Mouse (Mus musculus) forebrain, embryonic 15.5 days (tissue): Measurements from ENCODE around the gene Mfsd2a. TPM values are rescaled to one million over a fixed set of nuclear protein-coding genes. Genes with fewer than 3 reads are reported as not detected.

Experiments
- ATAC-seq: fragments of 200-750 bp; cut with Nextera tagmentation; replicated peaks from 2 replicates; pipeline ENCODE4 v1.8.0; 2017; ENCODE audit warnings: mild to moderate bottlenecking, moderate TSS enrichment, moderate library complexity
- H3K27ac ChIP-seq: fragments of 300-500 bp; sonication (generic); replicated peaks from 2 replicates; pipeline ENCODE4 v1.5.1; 2015; ENCODE audit warnings: mild to moderate bottlenecking, inconsistent platforms
- H3K27me3 ChIP-seq: fragments of 300-500 bp; sonication (generic); 2 replicates; pipeline ENCODE4 v1.6.1; 2015; ENCODE audit warnings: inconsistent platforms
- H3K36me3 ChIP-seq: fragments of 300-500 bp; sonication (generic); 2 replicates; pipeline ENCODE4 v1.6.1; 2015; ENCODE audit warnings: mild to moderate bottlenecking, inconsistent platforms
- H3K4me1 ChIP-seq: fragments of 300-500 bp; sonication (generic); 2 replicates; pipeline ENCODE4 v1.6.1; 2015; ENCODE audit warnings: inconsistent platforms
- H3K4me2 ChIP-seq: fragments of 300-500 bp; sonication (generic); replicated peaks from 2 replicates; pipeline ENCODE4 v1.6.1; 2015; ENCODE audit warnings: mild to moderate bottlenecking, inconsistent platforms
- H3K4me3 ChIP-seq: fragments of 300-500 bp; sonication (generic); 2 replicates; pipeline ENCODE4 v1.5.1; 2015; ENCODE audit warnings: mild to moderate bottlenecking, inconsistent platforms
- H3K9ac ChIP-seq: fragments of 300-500 bp; sonication (generic); replicated peaks from 2 replicates; pipeline ENCODE4 v1.6.1; 2015; ENCODE audit warnings: mild to moderate bottlenecking, inconsistent platforms
- H3K9me3 ChIP-seq: fragments of 300-500 bp; sonication (generic); 2 replicates; pipeline ENCODE4 v1.6.1; 2016; ENCODE audit warnings: inconsistent platforms
- WGBS: fragments of 180-500 bp; shearing (Covaris S2); methylation state at CpG from one replicate; pipeline ENCODE4 v1.1.7; 2015; ENCODE audit warnings: mixed read lengths; 5-methylcytosine and 5-hydroxymethylcytosine counted together
- polyA plus RNA-seq: library from polyadenylated mRNA; unstranded; fragments of >200 nt; fragmentation: Nextera tagmentation; extraction: Ambion mirVana; gene quantifications from 2 replicates; pipeline ENCODE4 v1.2.1, GENCODE M21; 2015

Mfsd2a gene
- polyA plus RNA-seq, 1 experiment from 2014 or later: 33.4 TPM

- Histone ChIP-seq H3K4me3 (peak overlapping the region; percentile 25), H3K36me3 (0 out of 2 replicates have a peak, but pooled peaks cover 2% of the 10 kb centered on the region), H3K9me3 (no peaks in the 10 kb centered on the region), H3K27me3 (no peaks in the 10 kb centered on the region), H3K4me2 (peak overlapping the region; percentile 45), H3K4me1 (peaks cover 37% of the 10 kb centered on the region), H3K27ac (peak overlapping the region; percentile 85), H3K9ac (peak overlapping the region; percentile 39)
- no peak; the same call in 1 of the 2 replicates for ATAC-seq
- 55% methylated on average over 5 of the region's 5 CpGs for WGBS
These were observed 6.1 kb downstream of the Mfsd2a start for GRCm38 (mm10) chr4:122954680-122955411.

GRCm38 (mm10) chr4:122949096-122949495, 11.9 kb downstream of the Mfsd2a start:
- no peaks in the 10 kb centered on the region for H3K9me3 ChIP-seq
- no peak overlapping the region for H3K4me3 ChIP-seq
- H3K9ac ChIP-seq: no peak overlapping the region
- WGBS: 89% methylated on average over 8 of the region's 8 CpGs
- H3K36me3 ChIP-seq: peaks cover 5% of the 10 kb centered on the region; the same call in 1 of the 2 replicates
- no peaks in the 10 kb centered on the region for H3K4me1 ChIP-seq
- H3K27ac ChIP-seq: no peak overlapping the region
- ATAC-seq: no peak
- no peak overlapping the region for H3K4me2 ChIP-seq
- no peaks in the 10 kb centered on the region for H3K27me3 ChIP-seq

- no peak overlapping the region for H3K4me3 ChIP-seq
- peaks cover 5% of the 10 kb centered on the region; the same call in 1 of the 2 replicates for H3K36me3 ChIP-seq
- 89% methylated on average over 3 of the region's 3 CpGs for WGBS
- no peaks in the 10 kb centered on the region for H3K4me1 ChIP-seq
- no peak for ATAC-seq
- H3K9me3 ChIP-seq: no peaks in the 10 kb centered on the region
- no peak overlapping the region for H3K4me2 ChIP-seq
- no peak overlapping the region for H3K27ac ChIP-seq
- no peaks in the 10 kb centered on the region for H3K27me3 ChIP-seq
- H3K9ac ChIP-seq: no peak overlapping the region
These were observed 13.8 kb downstream of the Mfsd2a start for GRCm38 (mm10) chr4:122947223-122947622.

- Histone ChIP-seq H3K4me3 (no peak overlapping the region), H3K27me3 (no peaks in the 10 kb centered on the region), H3K27ac (no peak overlapping the region), H3K4me1 (no peaks in the 10 kb centered on the region), H3K9me3 (no peaks in the 10 kb centered on the region), H3K9ac (no peak overlapping the region), H3K36me3 (peaks cover 4% of the 10 kb centered on the region; the same call in 1 of the 2 replicates), H3K4me2 (no peak overlapping the region)
- WGBS: 26% methylated on average over 4 of the region's 4 CpGs
- no peak for ATAC-seq
These were observed 16.6 kb downstream of the Mfsd2a start for GRCm38 (mm10) chr4:122944408-122944807.

GRCm38 (mm10) chr4:122939048-122939796, 21.8 kb downstream of the Mfsd2a start:
- no peaks in the 10 kb centered on the region for H3K36me3 ChIP-seq

GRCm38 (mm10) chr4:122937489-122937888, 23.5 kb downstream of the Mfsd2a start:
- 83% methylated on average over 3 of the region's 3 CpGs for WGBS

More at GRCm38 (mm10) chr4:122939048-122939796, 21.8 kb downstream of the Mfsd2a start:
- no peak overlapping the region for H3K4me2 ChIP-seq
- H3K27me3 ChIP-seq: no peaks in the 10 kb centered on the region
- no peak overlapping the region for H3K9ac ChIP-seq
- H3K4me3 ChIP-seq: no peak overlapping the region
- no peaks in the 10 kb centered on the region for H3K9me3 ChIP-seq
- no peak for ATAC-seq
- WGBS: 87% methylated on average over 2 of the region's 2 CpGs
- no peaks in the 10 kb centered on the region for H3K4me1 ChIP-seq
- H3K27ac ChIP-seq: no peak overlapping the region

GRCm38 (mm10) chr4:122935466-122936099, 25.4 kb downstream of the Mfsd2a start:
- H3K36me3 ChIP-seq: no peaks in the 10 kb centered on the region
- WGBS: 89% methylated on average over 9 of the region's 9 CpGs

More at GRCm38 (mm10) chr4:122937489-122937888, 23.5 kb downstream of the Mfsd2a start:
- no peak overlapping the region for H3K27ac ChIP-seq
- no peaks in the 10 kb centered on the region for H3K9me3 ChIP-seq
- H3K9ac ChIP-seq: no peak overlapping the region
- no peaks in the 10 kb centered on the region for H3K36me3 ChIP-seq
- ATAC-seq: no peak
- H3K27me3 ChIP-seq: no peaks in the 10 kb centered on the region
- no peak overlapping the region for H3K4me3 ChIP-seq
- H3K4me1 ChIP-seq: no peaks in the 10 kb centered on the region
- H3K4me2 ChIP-seq: no peak overlapping the region

GRCm38 (mm10) chr4:122933857-122934256, 27.1 kb downstream of the Mfsd2a start:
- Histone ChIP-seq H3K27ac (no peak overlapping the region), H3K9ac (no peak overlapping the region), H3K4me2 (no peak overlapping the region), H3K27me3 (no peaks in the 10 kb centered on the region), H3K4me1 (no peaks in the 10 kb centered on the region), H3K9me3 (no peaks in the 10 kb centered on the region), H3K4me3 (no peak overlapping the region), H3K36me3 (no peaks in the 10 kb centered on the region)
- 73% methylated on average over 3 of the region's 3 CpGs for WGBS
- ATAC-seq: no peak

More at GRCm38 (mm10) chr4:122935466-122936099, 25.4 kb downstream of the Mfsd2a start:
- Histone ChIP-seq H3K4me1 (no peaks in the 10 kb centered on the region), H3K27me3 (no peaks in the 10 kb centered on the region), H3K4me2 (no peak overlapping the region), H3K9me3 (no peaks in the 10 kb centered on the region), H3K9ac (no peak overlapping the region), H3K4me3 (no peak overlapping the region), H3K27ac (no peak overlapping the region)
- ATAC-seq: no peak

GRCm38 (mm10) chr4:122933051-122933591, 27.9 kb downstream of the Mfsd2a start:
- Histone ChIP-seq H3K9ac (no peak overlapping the region), H3K27me3 (no peaks in the 10 kb centered on the region), H3K4me3 (no peak overlapping the region), H3K4me2 (no peak overlapping the region), H3K4me1 (no peaks in the 10 kb centered on the region), H3K27ac (no peak overlapping the region), H3K9me3 (no peaks in the 10 kb centered on the region), H3K36me3 (no peaks in the 10 kb centered on the region)
- WGBS: 73% methylated on average over 3 of the region's 3 CpGs
- ATAC-seq: no peak

GRCm38 (mm10) chr4:122932239-122932978, 28.6 kb downstream of the Mfsd2a start:
- no peaks in the 10 kb centered on the region for H3K4me1 ChIP-seq
- H3K4me2 ChIP-seq: no peak overlapping the region
- WGBS: 78% methylated on average over 8 of the region's 8 CpGs
- no peaks in the 10 kb centered on the region for H3K9me3 ChIP-seq
- no peak overlapping the region for H3K9ac ChIP-seq
- no peaks in the 10 kb centered on the region for H3K27me3 ChIP-seq
- H3K27ac ChIP-seq: no peak overlapping the region
- H3K4me3 ChIP-seq: no peak overlapping the region
- no peak for ATAC-seq
- no peaks in the 10 kb centered on the region for H3K36me3 ChIP-seq

- no peak overlapping the region for H3K9ac ChIP-seq
- no peaks in the 10 kb centered on the region for H3K4me1 ChIP-seq
- no peak overlapping the region for H3K4me2 ChIP-seq
- H3K4me3 ChIP-seq: no peak overlapping the region
- no peak for ATAC-seq
- H3K9me3 ChIP-seq: no peaks in the 10 kb centered on the region
- H3K27me3 ChIP-seq: no peaks in the 10 kb centered on the region
- H3K36me3 ChIP-seq: no peaks in the 10 kb centered on the region
- WGBS: 83% methylated on average over 2 of the region's 2 CpGs
- no peak overlapping the region for H3K27ac ChIP-seq
These were observed 29.9 kb downstream of the Mfsd2a start for GRCm38 (mm10) chr4:122930939-122931590.
